Mouse (Mus musculus): Measurements from ENCODE around the gene Pwwp2b.

Gene Pwwp2b

GRCm38 (mm10) chr7:139224725-139225124 is 23.6 kb upstream of the Pwwp2b start:
- no peak for DNase-seq (ENCODE audit: low read depth)

- DNase-seq (ENCODE audit: low read depth), result no peak
These were observed 21.9 kb upstream of the Pwwp2b start for GRCm38 (mm10) chr7:139226416-139226815.

DNA sequence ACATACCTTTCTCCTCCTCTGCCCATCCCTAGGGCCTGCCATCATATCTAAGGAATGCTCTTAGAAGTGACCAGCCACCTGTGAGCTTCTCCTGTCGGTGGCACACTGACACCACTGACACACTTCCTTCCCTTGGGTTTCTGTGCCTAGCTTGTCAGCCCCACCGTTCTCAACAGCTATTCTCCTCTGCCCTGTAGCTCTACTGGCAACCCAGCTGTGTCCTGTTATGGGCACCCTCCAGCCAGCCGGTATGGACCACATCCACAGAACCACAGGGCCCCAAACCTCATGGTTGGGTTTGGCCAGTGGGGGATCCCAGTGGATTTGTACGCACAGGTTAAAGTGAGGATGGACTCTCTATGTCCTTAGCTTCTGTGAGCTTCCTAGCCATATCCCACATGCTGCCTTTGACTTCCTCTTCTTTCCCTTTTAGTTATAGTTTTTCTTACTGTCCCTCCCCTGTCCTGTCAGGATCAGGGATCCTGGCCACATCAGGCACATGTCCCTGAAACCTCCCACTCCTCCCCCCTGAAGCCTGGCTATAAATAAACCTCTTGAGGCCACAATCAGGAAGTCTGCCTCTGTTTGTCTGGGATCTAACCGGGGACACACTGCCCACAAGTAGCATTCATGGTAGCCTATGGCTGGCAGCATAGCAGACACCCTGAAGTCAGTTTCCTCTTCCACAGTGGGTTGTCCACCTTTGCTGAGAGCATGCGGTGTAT is 19.7 kb upstream of the Pwwp2b start:
- DNase-seq (ENCODE audit: low read depth), result no peak

DNA sequence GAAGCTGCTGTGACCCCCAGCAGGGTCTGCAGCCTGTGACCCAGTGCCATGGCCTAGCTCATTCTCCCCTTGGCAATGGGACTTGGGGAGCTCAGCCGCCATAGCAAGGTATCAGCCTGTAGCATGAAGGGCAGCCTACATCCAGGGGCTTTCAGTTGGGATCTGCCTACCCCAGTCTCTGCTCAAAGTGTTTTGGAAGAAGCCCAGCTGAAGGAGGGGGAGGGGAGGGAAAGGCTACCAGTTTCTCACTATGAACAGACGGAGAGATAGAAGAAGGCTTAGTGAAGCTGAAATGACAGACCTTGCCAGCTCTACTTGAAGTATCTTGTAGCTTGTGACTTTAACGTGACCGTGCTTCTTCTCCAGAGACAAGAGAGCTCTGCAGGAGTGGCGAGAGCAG is 18.4 kb upstream of the Pwwp2b start:
- no peak for DNase-seq (ENCODE audit: low read depth)

DNA sequence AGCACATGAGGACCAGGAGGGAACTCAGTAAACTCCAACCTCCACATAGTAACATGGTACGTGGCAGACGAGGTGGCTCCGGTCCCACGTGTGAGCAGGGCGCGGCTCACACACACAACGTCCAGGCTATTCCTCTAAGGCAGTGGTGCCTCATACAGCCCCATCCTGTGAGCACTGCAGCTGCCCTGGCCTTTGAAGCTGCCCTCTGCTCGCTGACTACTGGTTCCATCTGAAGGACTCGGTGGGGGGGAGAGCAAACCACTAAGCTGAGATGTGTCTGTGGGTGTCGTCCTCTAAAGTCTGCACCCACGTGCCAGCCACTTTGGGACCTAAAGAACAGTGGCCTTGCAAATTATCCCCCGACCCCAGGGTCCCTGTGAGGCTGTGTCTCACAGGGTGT is 18.0 kb upstream of the Pwwp2b start:
- DNase-seq (ENCODE audit: low read depth), result no peak

- peak; percentile 76 for DNase-seq (ENCODE audit: low read depth)
These were observed 14.6 kb upstream of the Pwwp2b start for GRCm38 (mm10) chr7:139233714-139234113.

DNA sequence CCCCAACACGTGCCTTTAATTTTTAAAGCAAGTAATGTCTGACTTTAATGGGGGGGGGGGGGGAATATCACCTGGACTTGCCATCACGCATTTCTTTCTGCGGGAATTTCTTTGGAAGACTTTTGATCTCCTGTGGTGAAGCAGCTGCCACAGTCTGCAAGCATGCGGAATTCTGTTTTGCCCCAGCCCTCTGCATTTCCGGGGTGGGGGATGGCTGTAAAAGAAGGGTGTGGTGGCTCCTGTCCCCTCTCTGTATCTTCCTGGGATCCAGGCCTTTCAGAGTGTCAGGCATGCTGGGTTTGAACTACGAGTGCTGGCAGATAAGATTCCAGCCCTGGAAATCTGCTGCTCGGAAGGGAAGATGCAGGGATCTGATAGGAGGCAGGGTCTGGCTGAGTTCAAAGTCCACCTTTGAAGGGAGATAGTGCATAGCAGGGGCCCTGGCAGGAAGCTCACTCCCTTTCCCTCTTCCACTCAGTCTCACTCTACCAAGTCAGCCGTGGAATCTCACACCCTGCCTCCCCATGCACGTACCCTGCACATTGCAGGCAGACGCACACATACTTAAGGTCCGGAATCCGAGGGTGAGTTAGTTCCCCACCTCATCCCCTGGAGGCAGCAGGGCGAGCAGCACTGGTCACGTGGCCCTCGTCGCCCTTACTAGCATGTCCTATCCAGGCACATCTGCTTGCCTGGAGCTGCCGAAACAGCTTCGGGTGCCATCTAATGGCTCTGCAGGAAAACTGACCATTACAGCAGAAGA is 13.7 kb upstream of the Pwwp2b start:
- no peak for DNase-seq (ENCODE audit: low read depth)

DNA sequence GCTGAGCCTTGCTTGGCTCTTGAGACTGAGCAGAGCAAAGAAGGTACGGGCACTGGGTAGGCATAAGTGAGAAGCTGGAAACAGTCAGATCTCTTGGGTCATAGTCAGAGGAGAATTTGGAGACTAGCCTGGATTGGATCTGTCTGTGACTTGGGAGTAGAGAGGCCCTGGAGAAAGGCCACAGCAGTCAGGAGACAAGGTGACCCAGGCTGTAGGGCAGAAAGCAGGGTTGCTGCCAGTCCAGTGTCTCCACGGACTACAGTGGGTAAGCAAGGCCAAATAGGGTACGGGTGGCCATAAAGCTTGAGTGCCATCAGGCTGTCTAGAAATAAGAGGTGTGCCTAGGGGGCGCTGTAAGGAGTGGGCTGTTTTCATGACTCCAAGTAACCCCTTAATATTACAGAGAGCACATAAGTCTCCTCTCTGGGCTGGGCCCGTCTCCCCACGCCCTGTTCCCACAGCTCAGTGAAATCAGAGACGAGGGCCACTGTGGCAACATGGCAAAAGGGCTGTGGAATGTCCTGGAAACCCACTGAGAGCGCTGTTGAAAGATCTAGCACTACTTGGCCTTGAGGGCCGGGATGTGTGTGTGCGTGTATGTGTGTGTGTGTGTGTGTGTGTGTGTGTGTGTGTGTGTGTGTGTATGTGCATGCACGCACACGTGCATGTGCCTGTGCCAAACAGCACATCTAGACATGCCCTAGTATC is 12.5 kb upstream of the Pwwp2b start:
- no peak for DNase-seq (ENCODE audit: low read depth)

GRCm38 (mm10) chr7:139239432-139239831 is 8.8 kb upstream of the Pwwp2b start:
- no peak for DNase-seq (ENCODE audit: low read depth)

DNA sequence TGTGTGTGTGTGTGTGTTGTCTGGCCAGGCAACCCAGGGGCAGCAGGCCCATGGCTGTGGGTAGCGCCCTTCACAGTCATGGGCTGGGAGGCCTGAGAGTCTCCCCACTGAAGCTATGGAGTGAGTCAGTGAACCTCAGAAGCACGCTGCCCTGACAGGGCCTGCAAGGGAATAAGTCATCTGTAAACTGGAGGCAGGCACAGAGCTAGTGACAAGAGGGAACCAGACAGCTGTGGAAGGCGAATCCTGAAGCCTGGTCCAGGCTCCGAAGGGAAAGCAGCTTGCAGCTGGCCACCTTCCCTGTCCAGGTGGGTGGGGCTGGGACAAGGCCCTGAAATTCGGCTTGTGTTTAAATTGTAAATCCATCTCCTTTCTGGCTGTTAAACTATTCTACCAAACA is 2.2 kb upstream of the Pwwp2b start:
- no peak for DNase-seq (ENCODE audit: low read depth)

DNA sequence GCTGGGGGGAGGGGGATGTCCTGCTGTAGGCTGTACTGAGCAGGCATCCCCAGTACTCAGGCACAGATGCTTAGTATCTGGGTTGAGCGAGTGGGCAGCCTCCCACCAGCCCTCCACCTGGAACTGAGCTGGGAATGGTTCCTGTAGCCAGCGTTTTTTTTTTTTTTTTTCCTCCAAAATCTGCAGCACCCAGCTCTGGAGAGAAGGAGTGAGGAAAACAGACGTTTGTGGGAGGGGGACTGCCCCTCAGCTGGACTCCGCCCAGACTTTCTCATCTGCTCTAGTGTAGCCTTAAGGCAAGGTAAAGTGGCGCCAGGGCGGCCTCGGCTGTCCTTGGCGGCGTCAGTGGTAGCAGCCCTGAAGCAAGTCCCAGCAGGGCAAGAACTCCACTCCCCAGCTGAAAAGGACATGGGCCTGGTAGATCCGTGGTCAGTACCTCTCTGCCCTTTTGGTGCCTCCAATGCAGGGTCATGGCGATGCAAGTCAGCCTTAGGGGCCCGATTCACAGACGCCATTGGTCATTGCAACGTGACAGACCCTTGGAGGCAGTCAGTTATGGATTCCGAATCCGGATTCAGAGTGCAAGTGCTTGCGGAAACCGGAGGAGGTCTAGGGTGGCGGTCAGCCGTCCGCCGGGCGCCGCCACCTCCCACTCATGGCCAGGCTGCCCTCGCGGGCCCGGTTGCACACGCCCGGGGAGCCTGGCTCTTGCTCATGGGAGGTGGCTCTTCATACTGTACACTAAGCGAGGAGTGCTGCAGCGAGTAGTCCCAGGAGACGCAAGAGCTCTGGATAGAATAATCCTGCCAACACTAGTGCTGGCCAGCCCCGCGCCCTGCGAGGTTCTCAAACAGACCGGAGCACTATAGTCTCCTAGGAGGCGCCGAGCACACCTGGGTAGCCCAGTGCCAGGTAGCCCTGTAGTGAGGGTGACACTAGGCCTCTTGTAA is 1.1 kb upstream of the Pwwp2b start:
- DNase-seq (ENCODE audit: low read depth), result no peak

DNA sequence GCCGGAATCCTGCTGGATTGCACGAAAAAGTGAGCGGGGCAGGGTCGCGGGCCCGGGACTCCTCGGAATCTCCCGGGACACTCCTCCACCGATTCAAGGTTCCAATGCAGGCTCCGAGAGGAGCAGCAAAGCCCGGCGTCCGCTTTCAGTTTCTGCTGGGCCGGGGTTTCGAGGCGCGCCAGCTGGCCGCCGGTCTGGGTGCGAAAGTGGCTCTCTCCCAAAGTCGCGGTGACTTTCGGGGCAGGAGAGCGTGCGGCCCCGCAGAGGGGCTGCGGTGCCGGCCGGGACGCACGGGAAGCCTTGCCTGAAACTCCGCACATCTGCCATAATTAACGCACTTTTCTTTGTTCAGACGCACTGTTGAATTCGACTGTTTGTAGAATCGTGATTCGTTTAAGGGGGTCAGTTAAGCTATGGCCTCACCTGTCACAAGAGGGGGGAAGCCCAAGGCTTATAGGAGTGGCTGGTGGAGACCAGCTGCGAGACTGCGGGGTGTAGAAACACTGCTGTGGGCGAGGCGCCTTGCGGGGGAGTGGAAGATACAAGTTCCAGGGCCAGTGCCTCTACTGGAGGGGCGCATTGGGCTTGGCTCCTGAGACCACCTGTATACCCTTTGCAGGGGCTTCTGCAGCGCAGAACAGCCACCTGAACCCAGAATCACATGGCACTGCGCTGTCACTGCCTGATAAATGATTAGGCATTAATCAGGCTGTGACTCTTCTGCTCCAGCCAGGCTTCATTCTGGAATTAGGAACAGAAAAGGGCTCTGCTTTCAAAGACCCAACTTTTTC is 528 bp downstream of the Pwwp2b start:
- no peak for DNase-seq (ENCODE audit: low read depth)

DNA sequence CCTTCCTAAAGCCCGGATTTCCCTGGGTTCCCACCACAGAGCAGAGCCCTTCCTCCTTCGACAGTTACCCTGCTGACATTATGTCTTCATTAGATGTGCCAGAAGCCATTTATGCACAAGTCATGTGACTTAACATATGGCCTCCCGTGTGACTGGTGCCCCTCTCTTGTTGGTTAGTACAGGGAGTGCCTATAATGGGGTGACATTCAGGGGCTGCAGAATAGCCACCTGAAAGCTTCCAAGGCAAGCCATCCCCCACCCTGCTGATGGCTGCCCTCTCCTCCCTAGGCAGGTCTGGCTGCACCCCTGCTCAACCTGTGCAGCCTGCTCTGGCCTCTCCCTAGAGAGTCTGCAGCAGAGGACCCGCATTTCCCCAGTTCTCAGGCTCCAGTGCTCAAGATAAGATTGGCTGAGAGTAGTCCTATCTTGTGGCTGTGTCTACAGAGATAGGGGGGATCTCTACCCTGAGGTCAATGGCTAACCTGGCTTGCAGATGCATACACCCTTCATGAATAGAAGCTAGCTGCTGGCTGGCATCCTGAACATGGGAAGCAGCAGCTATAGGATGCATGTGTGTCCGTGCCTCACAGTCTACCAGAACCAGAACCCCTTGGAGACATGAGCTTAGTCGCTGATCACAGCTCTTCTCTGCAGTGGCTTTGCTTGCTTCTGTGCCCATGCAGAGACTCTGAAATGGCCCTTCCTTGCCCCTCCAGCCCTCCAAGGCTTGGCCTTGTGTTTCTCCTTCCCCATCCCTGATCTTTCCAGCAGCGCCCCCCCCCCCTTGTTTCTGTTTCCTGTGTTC is 1.3 kb downstream of the Pwwp2b start:
- DNase-seq (ENCODE audit: low read depth), result no peak

DNA sequence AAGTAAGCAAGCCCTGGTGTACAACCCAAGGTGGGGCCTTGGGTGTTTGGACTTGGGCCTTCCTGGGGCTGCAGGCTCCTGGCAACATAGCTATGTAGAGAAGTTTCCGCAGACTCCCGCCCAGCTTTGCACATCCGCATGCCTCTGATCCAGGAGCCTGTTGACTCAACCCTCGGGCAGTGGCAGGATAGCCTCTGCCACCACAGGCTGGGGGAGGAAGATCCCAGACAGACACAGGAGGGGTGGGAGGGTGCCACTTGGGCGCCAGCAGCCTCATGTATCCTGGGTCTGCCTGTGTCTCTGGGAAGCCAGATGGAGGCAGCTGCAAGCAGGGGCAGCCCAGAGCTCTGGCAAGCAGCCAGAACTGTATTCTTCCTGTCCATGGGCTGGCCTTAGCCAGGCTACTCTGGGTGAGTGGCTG is 3.6 kb downstream of the Pwwp2b start:
- DNase-seq (ENCODE audit: low read depth), result no peak

DNA sequence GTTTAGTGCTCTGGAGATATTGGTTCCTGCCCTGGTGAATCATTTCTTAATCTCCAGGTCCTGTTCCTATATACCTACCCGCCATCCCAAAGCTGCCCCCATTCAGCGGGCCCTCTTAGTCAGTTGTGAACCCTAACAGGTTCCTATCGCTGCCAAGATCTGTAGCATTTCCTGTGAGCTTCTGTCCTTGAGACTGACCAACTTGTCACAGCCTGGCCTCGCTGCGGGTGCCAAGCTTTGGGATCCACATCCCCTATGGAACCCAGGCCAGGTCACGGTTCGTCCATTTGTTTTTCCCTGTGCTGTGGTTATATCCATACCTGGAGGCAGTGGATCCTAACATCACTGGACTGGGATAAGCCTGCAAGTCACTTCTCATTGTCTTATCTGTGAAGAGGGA is 4.3 kb downstream of the Pwwp2b start:
- DNase-seq (ENCODE audit: low read depth), result no peak

DNA sequence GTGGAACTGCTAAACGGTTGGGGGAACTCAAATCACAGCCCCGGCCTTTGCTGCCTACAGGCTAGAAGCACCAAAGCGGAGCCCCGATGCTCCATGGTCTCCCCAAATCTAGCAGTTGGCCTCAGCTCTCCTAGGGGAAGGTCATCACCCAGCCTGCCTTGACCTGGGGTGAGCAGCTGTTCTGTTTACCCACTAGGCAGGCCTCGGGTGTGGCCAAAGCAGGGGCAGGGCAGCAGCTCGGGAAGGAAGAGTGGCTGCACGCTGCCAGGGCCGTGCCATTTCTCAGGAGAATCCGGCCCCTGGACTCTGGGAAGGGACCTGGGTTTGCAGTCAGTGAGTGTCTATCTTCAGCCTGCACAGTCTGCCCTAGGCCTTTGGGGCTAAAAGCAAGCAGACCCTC is 4.7 kb downstream of the Pwwp2b start:
- DNase-seq (ENCODE audit: low read depth), result no peak

GRCm38 (mm10) chr7:139253462-139253861 is 5.2 kb downstream of the Pwwp2b start:
- DNase-seq (ENCODE audit: low read depth), result no peak

DNA sequence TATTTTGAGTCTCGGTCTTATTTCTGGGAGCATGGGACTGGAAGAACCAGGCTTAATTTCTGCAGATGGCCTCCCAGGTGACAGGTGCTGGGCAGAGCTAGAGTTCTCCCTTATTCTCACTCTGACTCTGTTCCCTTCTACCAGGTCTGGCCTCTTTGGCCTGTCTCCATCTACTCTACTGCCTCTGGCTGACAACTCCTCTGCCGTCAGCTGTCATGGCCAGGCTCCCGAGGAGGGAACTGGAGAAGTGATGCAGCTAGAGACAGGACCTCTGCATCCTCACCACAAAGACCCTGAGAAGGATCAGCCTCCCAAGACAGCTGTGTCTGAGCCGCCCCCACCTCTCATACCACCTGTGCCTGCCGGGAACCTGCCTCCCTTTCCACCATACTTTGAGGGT is 6.3 kb downstream of the Pwwp2b start:
- no peak for DNase-seq (ENCODE audit: low read depth)

DNA sequence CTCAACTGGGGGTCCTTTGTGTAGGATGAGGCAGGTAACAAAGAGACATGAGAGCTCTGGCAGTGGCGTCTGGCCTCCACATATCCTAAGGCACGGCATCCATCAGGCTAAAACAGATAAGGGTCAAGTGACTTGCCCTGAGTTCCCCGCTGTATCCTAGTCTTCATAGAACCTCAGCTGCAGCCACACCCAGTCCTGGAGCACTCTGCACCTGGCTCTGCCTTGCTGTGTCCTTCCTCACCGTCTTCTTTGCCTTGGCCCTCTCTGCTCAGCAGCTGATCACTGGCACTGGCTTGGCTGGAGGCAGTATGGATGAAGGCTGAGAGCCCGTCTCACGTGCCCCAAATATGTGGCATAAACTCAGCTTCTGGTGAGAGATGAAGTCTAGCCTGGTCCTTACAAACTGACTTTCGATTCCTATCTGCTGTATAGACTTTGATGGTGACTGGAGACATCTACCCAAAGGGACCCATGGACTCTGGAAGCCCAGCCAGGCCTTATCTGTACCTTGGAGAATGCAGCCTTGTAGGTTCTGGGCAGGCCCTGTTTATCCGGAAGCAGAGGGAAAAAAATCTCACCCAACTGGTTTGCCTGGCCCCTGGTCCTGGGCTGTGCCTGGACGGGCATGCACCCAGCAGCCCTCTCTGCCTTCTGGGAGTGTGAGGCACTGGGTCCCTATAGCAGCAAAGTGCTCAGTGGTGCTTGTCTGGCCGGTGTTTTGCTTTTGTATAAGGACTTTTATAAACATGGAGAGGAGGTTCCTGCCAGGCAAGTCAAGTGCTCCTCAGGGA is 9.7 kb downstream of the Pwwp2b start:
- DNase-seq (ENCODE audit: low read depth), result no peak

All from c-Kit-positive CD71-negative TER-119-negative erythroid progenitor cells, embryonic 14.5 days (primary cell).